Mouse (Mus musculus) MEL (cell line): ENCODE measurements at regions not wholly inside any gene's neighbourhood (a gene's known extent, or its start where the extent isn't known, plus 50 kb on each side); places are given as distances from the start of the nearest gene placed in this dataset.

ENCODE experiments used
- DNase-seq: peaks from one replicate; pipeline ENCODE4 v3.0.0; 2011; ENCODE audit warnings: low read depth, low spot score
- H3K27ac ChIP-seq: 2 replicates; pipeline ENCODE4 v1.5.1; 2012; ENCODE audit warnings: low read depth, mild to moderate bottlenecking, control low read depth, low read length, moderate library complexity; ENCODE audit not compliant: control insufficient read depth
- H3K27me3 ChIP-seq, 2 experiments: fragments of 150-350 bp in 1 of 2; sonication (generic) in 1 of 2; 2 replicates each; pipeline ENCODE4 v1.6.1; 2012; ENCODE audit warnings: low read length in 2 of 2, mild to moderate bottlenecking in 2 of 2, improper control_type of control experiment in 1 of 2, moderate library complexity in 1 of 2; ENCODE audit not compliant: insufficient read depth in 2 of 2, control insufficient read depth in 1 of 2
- H3K36me3 ChIP-seq, 2 experiments: 2 replicates each; pipeline ENCODE4 v1.6.1; 2012 to 2014; ENCODE audit warnings: low read length in 2 of 2, improper control_type of control experiment in 1 of 2, inconsistent platforms in 1 of 2, mild to moderate bottlenecking in 1 of 2; ENCODE audit not compliant: insufficient read depth in 2 of 2, control insufficient read depth in 1 of 2
- H3K4me1 ChIP-seq, 2 experiments: fragments of 150-350 bp in 1 of 2; sonication (generic) in 1 of 2; 2 replicates each; pipeline ENCODE4 v1.6.1; 2012; ENCODE audit warnings: low read length in 2 of 2, improper control_type of control experiment in 1 of 2, mild to moderate bottlenecking in 1 of 2; ENCODE audit not compliant: insufficient read depth in 2 of 2, control insufficient read depth in 1 of 2
- H3K4me3 ChIP-seq, 2 experiments: fragments of 150-350 bp in 1 of 2; sonication (generic) in 1 of 2; 2 replicates each; pipeline ENCODE4 v1.5.1; 2012; ENCODE audit warnings: low read depth in 2 of 2, low read length in 2 of 2, mild to moderate bottlenecking in 2 of 2, moderate library complexity in 2 of 2, control low read depth in 1 of 2, improper control_type of control experiment in 1 of 2; ENCODE audit not compliant: control insufficient read depth in 1 of 2, insufficient read depth in 1 of 2
- H3K79me2 ChIP-seq: 2 replicates; pipeline ENCODE4 v1.6.1; 2012; ENCODE audit warnings: mild to moderate bottlenecking, low read length, moderate library complexity; ENCODE audit not compliant: control insufficient read depth, poor library complexity, insufficient read depth
- H3K9ac ChIP-seq: 2 replicates; pipeline ENCODE4 v1.6.1; 2012; ENCODE audit warnings: low read depth, mild to moderate bottlenecking, control low read depth, low read length, moderate library complexity; ENCODE audit not compliant: control insufficient read depth, poor library complexity, severe bottlenecking
- H3K9me3 ChIP-seq: fragments of 150-350 bp; sonication (generic); replicated peaks from 2 replicates; pipeline ENCODE4 v1.6.1; 2012; ENCODE audit warnings: mild to moderate bottlenecking, low read length, improper control_type of control experiment, moderate library complexity; ENCODE audit not compliant: insufficient read depth
- CHD1 ChIP-seq: IDR thresholded peaks from 2 replicates; pipeline ENCODE4 v1.6.1; 2012; ENCODE audit warnings: low read depth, mild to moderate bottlenecking, inconsistent platforms, low read length, improper control_type of control experiment
- E2F4 ChIP-seq: IDR thresholded peaks from 2 replicates; pipeline ENCODE4 v1.6.1; 2011; ENCODE audit warnings: low read depth, low read length, improper control_type of control experiment, borderline replicate concordance
- EP300 ChIP-seq, 2 experiments: IDR thresholded peaks; 2 replicates each; pipeline ENCODE4 v1.6.1; 2011; ENCODE audit warnings: improper control_type of control experiment in 2 of 2, low read length in 2 of 2, low read depth in 1 of 2, mild to moderate bottlenecking in 1 of 2
- GABPA ChIP-seq: IDR thresholded peaks from 2 replicates; pipeline ENCODE4 v1.6.1; 2012; ENCODE audit warnings: low read depth, mild to moderate bottlenecking, inconsistent platforms, low read length, improper control_type of control experiment, moderate library complexity
- GATA1 ChIP-seq: IDR thresholded peaks from 2 replicates; pipeline ENCODE4 v1.6.1; 2011; ENCODE audit warnings: low read depth, low read length, improper control_type of control experiment
- JUND ChIP-seq: IDR thresholded peaks from 2 replicates; pipeline ENCODE4 v1.6.1; 2011; ENCODE audit warnings: low read depth, mild to moderate bottlenecking, improper control_type of control experiment, low read length
- MAFK ChIP-seq: IDR thresholded peaks from 2 replicates; pipeline ENCODE4 v1.6.1; 2011; ENCODE audit warnings: low read depth, mild to moderate bottlenecking, low read length, improper control_type of control experiment, borderline replicate concordance
- MEF2A ChIP-seq: IDR thresholded peaks from 2 replicates; pipeline ENCODE4 v1.6.1; 2014; ENCODE audit warnings: low read depth, mild to moderate bottlenecking, inconsistent platforms, low read length, improper control_type of control experiment; ENCODE audit not compliant: poor library complexity, insufficient replicate concordance, severe bottlenecking; ENCODE audit errors: extremely low read depth
- MXI1 ChIP-seq: IDR thresholded peaks from 2 replicates; pipeline ENCODE4 v1.6.1; 2011; ENCODE audit warnings: mild to moderate bottlenecking, low read depth, low read length, improper control_type of control experiment
- MYB ChIP-seq: IDR thresholded peaks from 2 replicates; pipeline ENCODE4 v1.6.1; 2011; ENCODE audit warnings: mild to moderate bottlenecking, low read depth, low read length, improper control_type of control experiment
- MYC ChIP-seq: IDR thresholded peaks from 2 replicates; pipeline ENCODE4 v1.6.1; 2011; ENCODE audit warnings: low read depth, mild to moderate bottlenecking, low read length, improper control_type of control experiment, moderate library complexity
- NRF1 ChIP-seq: IDR thresholded peaks from 2 replicates; pipeline ENCODE4 v1.6.1; 2014; ENCODE audit warnings: low read depth, mild to moderate bottlenecking, inconsistent platforms, low read length, improper control_type of control experiment, moderate library complexity; ENCODE audit not compliant: poor library complexity, insufficient read depth, severe bottlenecking
- POLR2A ChIP-seq, 2 experiments: IDR thresholded peaks; 2 replicates each; pipeline ENCODE4 v1.6.1; 2011 to 2012; ENCODE audit warnings: low read length in 2 of 2, mild to moderate bottlenecking in 2 of 2, control low read depth in 1 of 2, improper control_type of control experiment in 1 of 2, low read depth in 1 of 2, moderate library complexity in 1 of 2; ENCODE audit not compliant: control insufficient read depth in 1 of 2, insufficient read depth in 1 of 2, poor library complexity in 1 of 2
- POLR2AphosphoS2 ChIP-seq: IDR thresholded peaks from 2 replicates; pipeline ENCODE4 v1.6.1; 2011; ENCODE audit warnings: low read length, improper control_type of control experiment
- RAD21 ChIP-seq: IDR thresholded peaks from 2 replicates; pipeline ENCODE4 v1.6.1; 2011; ENCODE audit warnings: mild to moderate bottlenecking, low read depth, low read length, improper control_type of control experiment
- RCOR1 ChIP-seq: IDR thresholded peaks from 2 replicates; pipeline ENCODE4 v1.6.1; 2012; ENCODE audit warnings: low read depth, mild to moderate bottlenecking, inconsistent platforms, low read length, improper control_type of control experiment
- SIN3A ChIP-seq: IDR thresholded peaks from 2 replicates; pipeline ENCODE4 v1.6.1; 2012; ENCODE audit warnings: low read length, improper control_type of control experiment, inconsistent platforms
- SMC3 ChIP-seq: IDR thresholded peaks from 2 replicates; pipeline ENCODE4 v1.6.1; 2011; ENCODE audit warnings: low read depth, low read length, improper control_type of control experiment
- TAL1 ChIP-seq: IDR thresholded peaks from 2 replicates; pipeline ENCODE4 v1.6.1; 2012; ENCODE audit warnings: mild to moderate bottlenecking, inconsistent platforms, low read length, moderate library complexity, mixed read lengths
- UBTF ChIP-seq: IDR thresholded peaks from 2 replicates; pipeline ENCODE4 v1.6.1; 2012; ENCODE audit warnings: low read depth, mild to moderate bottlenecking, inconsistent platforms, low read length, improper control_type of control experiment, moderate library complexity, borderline replicate concordance; ENCODE audit not compliant: insufficient read depth
- ZKSCAN1 ChIP-seq: IDR thresholded peaks from 2 replicates; pipeline ENCODE4 v1.6.1; 2012; ENCODE audit warnings: low read depth, mild to moderate bottlenecking, inconsistent platforms, low read length, improper control_type of control experiment, moderate library complexity
- ZNF384 ChIP-seq: IDR thresholded peaks from 2 replicates; pipeline ENCODE4 v1.6.1; 2012; ENCODE audit warnings: low read depth, mild to moderate bottlenecking, inconsistent platforms, low read length, improper control_type of control experiment

- TF ChIP-seq GATA1 (no peak), GABPA (no peak), RAD21 (no peak), MAFK (no peak), ZKSCAN1 (no peak)
- Histone ChIP-seq H3K27me3 (no peaks in the 10 kb centered on the region; a peak in 1 of 4 replicates), H3K9ac (no peak overlapping the region), H3K36me3 (no peaks in the 10 kb centered on the region), H3K79me2 (no peaks in the 10 kb centered on the region), H3K4me3 (no peak overlapping the region), H3K9me3 (no peaks in the 10 kb centered on the region), H3K4me1 (no peaks in the 10 kb centered on the region), H3K27ac (no peak overlapping the region)
- no peak for DNase-seq
Observed at GRCm38 (mm10) chr15:87239057-87239456, 305.0 kb upstream of the Fam19a5 start.

GRCm38 (mm10) chr15:87261497-87261896 lies 282.6 kb upstream of the Fam19a5 start:
- no peaks in the 10 kb centered on the region for H3K9me3 ChIP-seq
- H3K9ac ChIP-seq, result no peak overlapping the region
- DNase-seq, result no peak
- TF ChIP-seq ZNF384 (no peak), MXI1 (no peak), MEF2A (no peak), UBTF (no peak), MAFK (no peak), TAL1 (no peak), SMC3 (no peak), EP300 (IDR thresholded peaks at IDR 0.05; ENCODE audit: low read depth in 1 of 2, low read length in 2 of 2) (no peak), CHD1 (no peak), RAD21 (no peak), GABPA (no peak), RCOR1 (no peak)
- no peaks in the 10 kb centered on the region for H3K36me3 ChIP-seq
- no peaks in the 10 kb centered on the region for H3K4me1 ChIP-seq
- no peaks in the 10 kb centered on the region for H3K27me3 ChIP-seq
- H3K27ac ChIP-seq, result no peak overlapping the region
- no peak overlapping the region for H3K4me3 ChIP-seq
- H3K79me2 ChIP-seq, result no peaks in the 10 kb centered on the region

- no peak overlapping the region for H3K27ac ChIP-seq
- no peaks in the 10 kb centered on the region for H3K36me3 ChIP-seq
- no peak for TF ChIP-seq MYB
- TF ChIP-seq POLR2AphosphoS2, result no peak
- no peak for TF ChIP-seq SIN3A
- no peak for TF ChIP-seq POLR2A (IDR thresholded peaks at IDR 0.05; ENCODE audit: control insufficient read depth in 1 of 2, insufficient read depth in 1 of 2, low read depth in 1 of 2, low read length in 2 of 2, poor library complexity in 1 of 2)
- TF ChIP-seq NRF1, result no peak
- no peak for TF ChIP-seq SMC3
- TF ChIP-seq JUND, result no peak
- TF ChIP-seq ZKSCAN1, result no peak
- TF ChIP-seq E2F4, result no peak
- TF ChIP-seq MYC, result no peak
- TF ChIP-seq UBTF, result no peak
- H3K79me2 ChIP-seq, result no peaks in the 10 kb centered on the region
- no peak for DNase-seq
- H3K9me3 ChIP-seq, result no peaks in the 10 kb centered on the region
- no peak overlapping the region for H3K9ac ChIP-seq
- H3K4me3 ChIP-seq, result no peak overlapping the region
- no peaks in the 10 kb centered on the region for H3K4me1 ChIP-seq
- no peaks in the 10 kb centered on the region for H3K27me3 ChIP-seq
Observed at GRCm38 (mm10) chr15:87264906-87265305, 279.2 kb upstream of the Fam19a5 start.
